32 mouse cellular contexts compared by ENCODE assay signal in the genomic region with DNA sequence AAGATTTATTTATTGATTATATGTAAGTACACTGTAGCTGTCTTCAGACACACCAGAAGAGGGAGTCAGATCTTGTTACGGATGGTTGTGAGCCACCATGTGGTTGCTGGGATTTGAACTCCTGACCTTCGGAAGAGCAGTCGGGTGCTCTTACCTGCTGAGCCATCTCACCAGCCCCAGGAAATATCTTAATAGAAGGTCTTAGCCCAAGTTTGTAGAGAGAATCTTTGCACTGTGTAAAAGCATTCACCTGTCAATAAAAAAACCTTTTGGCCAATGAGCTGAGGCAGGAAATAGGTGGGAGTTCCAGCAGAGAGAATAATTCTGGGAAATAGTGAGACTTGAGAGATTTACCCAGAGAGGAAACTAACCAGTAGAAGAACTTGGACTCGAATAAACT. TPM values are rescaled to one million over a fixed set of nuclear protein-coding genes. Genes with fewer than 3 reads are reported as not detected.
"Had no signal": no experiment of that assay in that cellular context is flagged by ENCODE, and none has a peak within 500 bp of the region (broad histone marks: within the 10 kb centered on the region; RNA-seq: fewer than 3 reads in every experiment).

No protein-coding gene starts in this region.

RNA-seq across cellular contexts. Expression of a gene that starts 11.2 kb away (rescaled TPM):
- total RNA-seq: left cerebral cortex, adult 8-10 months; left cerebral cortex, postnatal 10 days; left cerebral cortex, postnatal 36 days; left cerebral cortex, postnatal 4 days; megakaryocyte progenitor cell, adult 5-6 weeks; megakaryocyte, adult 5-6 weeks; megakaryocyte-erythroid progenitor cell, adult 5-6 weeks; midbrain, postnatal 0 days had no signal
- polyA plus RNA-seq: limb, embryonic 10.5 days; limb, embryonic 12.5 days; limb, embryonic 13.5 days; liver, embryonic 11.5 days; lung, embryonic 14.5 days; macrophage; midbrain, embryonic 10.5 days; midbrain, embryonic 11.5 days; midbrain, embryonic 12.5 days; midbrain, embryonic 13.5 days; midbrain, embryonic 14.5 days; midbrain, embryonic 15.5 days; midbrain, embryonic 16.5 days; midbrain, postnatal 0 days; neural tube, embryonic 11.5 days had no signal

RNA-seq across cellular contexts. Expression of a gene that starts 21.6 kb away (rescaled TPM):
- total RNA-seq: megakaryocyte progenitor cell, adult 5-6 weeks; megakaryocyte, adult 5-6 weeks; megakaryocyte-erythroid progenitor cell, adult 5-6 weeks had no signal
- polyA plus RNA-seq: macrophage; midbrain, embryonic 13.5 days; myocyte had no signal

RNA-seq across cellular contexts. Expression of a gene that starts 28.4 kb away (rescaled TPM):
- total RNA-seq: left cerebral cortex, adult 8-10 months; left cerebral cortex, postnatal 10 days; left cerebral cortex, postnatal 14 days; left cerebral cortex, postnatal 36 days; left cerebral cortex, postnatal 4 days; megakaryocyte progenitor cell, adult 5-6 weeks; megakaryocyte, adult 5-6 weeks; megakaryocyte-erythroid progenitor cell, adult 5-6 weeks; monocyte, adult 5-6 weeks had no signal
- polyA plus RNA-seq: liver, embryonic 13.5 days; macrophage; myocyte; neural tube, embryonic 11.5 days had no signal

RNA-seq across cellular contexts. Expression of a gene that starts 34.6 kb away (rescaled TPM):
- total RNA-seq: megakaryocyte progenitor cell, adult 5-6 weeks; megakaryocyte, adult 5-6 weeks; megakaryocyte-erythroid progenitor cell, adult 5-6 weeks; monocyte, adult 5-6 weeks had no signal
- polyA plus RNA-seq: limb, embryonic 10.5 days; limb, embryonic 13.5 days; limb, embryonic 15.5 days; liver, embryonic 11.5 days; liver, embryonic 12.5 days; liver, embryonic 13.5 days; liver, embryonic 14.5 days; liver, embryonic 15.5 days; liver, embryonic 16.5 days; liver, postnatal 0 days; lung, embryonic 14.5 days; midbrain, embryonic 10.5 days had no signal
